Mouse (Mus musculus): Measurements from ENCODE around the gene Snd1. TPM values are rescaled to one million over a fixed set of nuclear protein-coding genes. Genes with fewer than 3 reads are reported as not detected.

Gene Snd1
- polyA plus RNA-seq, 1 experiment from 2014 or later: 34.9 TPM

- WGBS (ENCODE audit: insufficient replicate concordance): 75% methylated on average over 3 of the region's 3 CpGs
- no peaks in the 10 kb centered on the region for H3K9me3 ChIP-seq (ENCODE audit: low read length)
- H3K27me3 ChIP-seq (ENCODE audit: insufficient read depth, low read length): no peaks in the 10 kb centered on the region
- no peak overlapping the region for H3K9ac ChIP-seq (replicated peaks)
- ATAC-seq: no peak
- H3K4me1 ChIP-seq (ENCODE audit: insufficient read depth): no peaks in the 10 kb centered on the region
- no peak overlapping the region for H3K4me2 ChIP-seq (ENCODE audit: low read depth, low read length)
- no peak overlapping the region for H3K27ac ChIP-seq (ENCODE audit: low read depth)
- TF ChIP-seq EP300 (IDR thresholded peaks at IDR 0.05; ENCODE audit: low read depth): no peak
- H3K4me3 ChIP-seq (ENCODE audit: low read depth, low read length): no peak overlapping the region
- DNase-seq: no peak
- no peaks in the 10 kb centered on the region for H3K36me3 ChIP-seq (replicated peaks; ENCODE audit: insufficient read depth, low read length)
These were observed 188.1 kb downstream of the Snd1 start for GRCm38 (mm10) chr6:28663004-28663403.

DNA sequence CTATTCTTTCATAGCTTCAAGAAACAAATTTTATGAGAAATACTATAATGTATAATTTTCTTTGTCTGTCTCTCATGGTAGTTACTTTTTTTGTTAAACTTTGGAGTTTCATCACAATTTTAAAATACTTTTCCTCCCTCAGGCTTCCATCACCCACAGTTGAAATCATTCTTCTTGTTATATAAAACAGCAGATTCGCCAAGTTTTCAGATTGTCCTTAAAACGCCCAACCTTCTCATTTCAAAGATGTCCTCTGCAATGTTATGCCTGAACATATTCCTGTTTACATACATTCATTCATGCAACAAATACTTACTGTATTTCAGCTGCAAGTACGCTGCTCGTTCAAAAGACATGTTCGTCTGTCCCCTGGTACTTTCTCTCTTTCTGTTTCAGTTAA, 188.7 kb downstream of the Snd1 start:
- Histone ChIP-seq H3K36me3 (replicated peaks; ENCODE audit: insufficient read depth, low read length) (no peaks in the 10 kb centered on the region), H3K9ac (replicated peaks) (no peak overlapping the region), H3K4me2 (ENCODE audit: low read depth, low read length) (no peak overlapping the region), H3K9me3 (ENCODE audit: low read length) (no peaks in the 10 kb centered on the region), H3K27ac (ENCODE audit: low read depth) (no peak overlapping the region), H3K4me1 (ENCODE audit: insufficient read depth) (no peaks in the 10 kb centered on the region), H3K27me3 (ENCODE audit: insufficient read depth, low read length) (no peaks in the 10 kb centered on the region), H3K4me3 (ENCODE audit: low read depth, low read length) (no peak overlapping the region)
- DNase-seq (no peak), ATAC-seq (no peak)
- WGBS (ENCODE audit: insufficient replicate concordance): 87% methylated on average over 5 of the region's 5 CpGs
- no peak for TF ChIP-seq EP300 (IDR thresholded peaks at IDR 0.05; ENCODE audit: low read depth)
- no peak for TF ChIP-seq CTCF (IDR thresholded peaks at IDR 0.05; ENCODE audit: low read depth)

DNA sequence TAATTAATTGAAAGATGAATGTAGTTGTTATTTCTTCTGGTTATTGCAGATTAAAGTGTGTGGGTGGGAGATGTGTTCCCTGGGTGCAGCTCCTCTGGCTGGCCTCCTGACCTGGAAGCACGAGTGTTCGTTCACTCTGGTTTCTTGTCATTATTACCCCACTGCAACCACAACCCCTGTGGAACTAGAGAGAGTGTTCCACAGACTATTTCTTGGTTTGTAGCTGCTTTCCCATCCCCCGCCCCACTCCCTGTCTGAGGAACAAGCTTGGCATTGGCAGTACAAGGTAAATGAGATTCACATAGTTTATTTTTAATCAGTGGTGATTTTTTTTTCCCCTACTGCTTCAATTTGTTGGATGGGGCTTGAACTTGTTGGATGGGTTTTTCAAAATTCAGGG, 189.8 kb downstream of the Snd1 start:
- ATAC-seq (no peak), DNase-seq (no peak)
- no peak overlapping the region for H3K9ac ChIP-seq (replicated peaks)
- TF ChIP-seq EP300 (IDR thresholded peaks at IDR 0.05; ENCODE audit: low read depth) (no peak), CTCF (IDR thresholded peaks at IDR 0.05; ENCODE audit: low read depth) (no peak)
- WGBS (ENCODE audit: insufficient replicate concordance): 84% methylated on average over 3 of the region's 3 CpGs
- no peaks in the 10 kb centered on the region for H3K9me3 ChIP-seq (ENCODE audit: low read length)
- no peak overlapping the region for H3K27ac ChIP-seq (ENCODE audit: low read depth)
- no peak overlapping the region for H3K4me2 ChIP-seq (ENCODE audit: low read depth, low read length)
- H3K27me3 ChIP-seq (ENCODE audit: insufficient read depth, low read length): no peaks in the 10 kb centered on the region
- H3K4me1 ChIP-seq (ENCODE audit: insufficient read depth): no peaks in the 10 kb centered on the region
- H3K4me3 ChIP-seq (ENCODE audit: low read depth, low read length): no peak overlapping the region
- peaks cover 5% of the 10 kb centered on the region for H3K36me3 ChIP-seq (replicated peaks; ENCODE audit: insufficient read depth, low read length)

DNA sequence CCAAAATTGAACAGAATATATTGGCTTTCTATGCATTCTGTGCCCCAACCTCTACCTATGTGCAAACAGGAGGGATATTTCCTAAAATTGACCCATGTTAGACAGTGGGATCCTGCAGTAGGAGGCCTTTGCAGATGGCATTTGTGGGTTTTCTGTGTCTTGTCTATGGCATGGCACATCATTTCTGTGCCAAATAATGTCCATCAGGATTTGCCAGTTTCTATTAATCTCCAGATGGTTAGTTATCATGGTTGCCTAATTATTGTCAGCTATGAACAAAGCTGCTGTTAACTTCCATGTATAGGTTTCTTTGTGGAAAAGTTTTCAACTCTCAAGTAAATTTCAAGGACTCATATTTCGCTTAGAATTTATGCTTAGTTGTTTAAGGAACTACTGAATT, 192.6 kb downstream of the Snd1 start:
- Histone ChIP-seq H3K27ac (ENCODE audit: low read depth) (no peak overlapping the region), H3K36me3 (replicated peaks; ENCODE audit: insufficient read depth, low read length) (peaks cover 8% of the 10 kb centered on the region), H3K9me3 (ENCODE audit: low read length) (no peaks in the 10 kb centered on the region), H3K4me1 (ENCODE audit: insufficient read depth) (no peaks in the 10 kb centered on the region), H3K9ac (replicated peaks) (no peak overlapping the region), H3K4me3 (ENCODE audit: low read depth, low read length) (no peak overlapping the region), H3K27me3 (ENCODE audit: insufficient read depth, low read length) (no peaks in the 10 kb centered on the region), H3K4me2 (ENCODE audit: low read depth, low read length) (no peak overlapping the region)
- ATAC-seq (no peak), DNase-seq (no peak)
- TF ChIP-seq CTCF (IDR thresholded peaks at IDR 0.05; ENCODE audit: low read depth): no peak
- TF ChIP-seq EP300 (IDR thresholded peaks at IDR 0.05; ENCODE audit: low read depth): no peak
- 79% methylated on average over 1 of the region's 1 CpGs for WGBS (ENCODE audit: insufficient replicate concordance)

DNA sequence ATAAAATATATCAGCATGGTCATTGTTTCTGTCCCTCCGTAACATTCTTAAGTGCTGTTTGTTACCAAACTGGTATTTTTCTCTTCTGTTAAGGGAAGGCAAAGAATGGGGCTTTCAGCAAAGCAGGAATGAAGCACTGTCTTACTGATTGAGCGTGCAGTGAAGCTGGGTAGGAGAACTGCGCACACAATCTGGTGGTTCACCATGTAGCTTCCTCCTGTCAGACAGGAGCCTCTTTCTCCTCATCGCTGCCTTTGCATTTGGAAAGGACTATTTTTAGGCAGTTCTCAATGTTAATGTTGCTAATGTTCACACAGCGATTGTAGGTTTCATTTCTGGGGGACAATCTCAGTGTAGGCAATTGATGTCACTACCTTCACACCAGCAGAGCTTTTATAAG, 194.3 kb downstream of the Snd1 start:
- TF ChIP-seq CTCF (IDR thresholded peaks at IDR 0.05; ENCODE audit: low read depth) (no peak), EP300 (IDR thresholded peaks at IDR 0.05; ENCODE audit: low read depth) (no peak)
- ATAC-seq (no peak), DNase-seq (no peak)
- H3K4me3 ChIP-seq (ENCODE audit: low read depth, low read length): no peak overlapping the region
- WGBS (ENCODE audit: insufficient replicate concordance): 90% methylated on average over 5 of the region's 5 CpGs
- no peak overlapping the region for H3K9ac ChIP-seq (replicated peaks)
- H3K27me3 ChIP-seq (ENCODE audit: insufficient read depth, low read length): no peaks in the 10 kb centered on the region
- H3K36me3 ChIP-seq (replicated peaks; ENCODE audit: insufficient read depth, low read length): peaks cover 8% of the 10 kb centered on the region
- H3K27ac ChIP-seq (ENCODE audit: low read depth): no peak overlapping the region
- no peaks in the 10 kb centered on the region for H3K9me3 ChIP-seq (ENCODE audit: low read length)
- no peaks in the 10 kb centered on the region for H3K4me1 ChIP-seq (ENCODE audit: insufficient read depth)
- no peak overlapping the region for H3K4me2 ChIP-seq (ENCODE audit: low read depth, low read length)

DNA sequence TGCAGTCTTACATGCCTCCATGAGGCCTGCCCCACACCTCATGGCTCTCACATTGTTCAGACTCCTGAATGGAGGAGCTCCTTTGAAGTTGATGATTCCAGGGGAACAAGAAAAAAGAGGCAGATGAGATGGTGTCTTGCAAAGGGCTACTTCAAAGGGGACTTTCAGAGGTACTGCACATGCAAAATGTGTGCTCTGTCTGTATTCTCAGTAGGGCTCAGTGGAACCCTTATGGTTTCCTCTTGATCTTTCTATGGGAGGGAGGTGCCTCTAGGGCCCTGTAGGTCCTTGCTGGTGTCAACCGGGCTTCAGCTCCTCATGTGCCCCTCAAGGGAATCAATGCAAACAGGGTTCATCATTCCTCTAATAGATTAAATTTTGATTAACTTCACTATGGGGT, 197.4 kb downstream of the Snd1 start:
- H3K9ac ChIP-seq (replicated peaks): no peak overlapping the region
- H3K4me3 ChIP-seq (ENCODE audit: low read depth, low read length): no peak overlapping the region
- H3K27me3 ChIP-seq (ENCODE audit: insufficient read depth, low read length): no peaks in the 10 kb centered on the region
- H3K36me3 ChIP-seq (replicated peaks; ENCODE audit: insufficient read depth, low read length): peaks cover 8% of the 10 kb centered on the region
- H3K9me3 ChIP-seq (ENCODE audit: low read length): no peaks in the 10 kb centered on the region
- WGBS (ENCODE audit: insufficient replicate concordance): 93% methylated on average over 1 of the region's 1 CpGs
- H3K27ac ChIP-seq (ENCODE audit: low read depth): no peak overlapping the region
- ATAC-seq (no peak), DNase-seq (no peak)
- TF ChIP-seq EP300 (IDR thresholded peaks at IDR 0.05; ENCODE audit: low read depth) (no peak), CTCF (IDR thresholded peaks at IDR 0.05; ENCODE audit: low read depth) (no peak)
- no peaks in the 10 kb centered on the region for H3K4me1 ChIP-seq (ENCODE audit: insufficient read depth)
- H3K4me2 ChIP-seq (ENCODE audit: low read depth, low read length): no peak overlapping the region

GRCm38 (mm10) chr6:28674686-28675085, 199.7 kb downstream of the Snd1 start:
- Histone ChIP-seq H3K36me3 (replicated peaks; ENCODE audit: insufficient read depth, low read length) (0 out of 2 replicates have a peak, but pooled peaks cover 3% of the 10 kb centered on the region), H3K4me2 (ENCODE audit: low read depth, low read length) (no peak overlapping the region), H3K27me3 (ENCODE audit: insufficient read depth, low read length) (no peaks in the 10 kb centered on the region), H3K27ac (ENCODE audit: low read depth) (no peak overlapping the region), H3K9me3 (ENCODE audit: low read length) (no peaks in the 10 kb centered on the region), H3K4me3 (ENCODE audit: low read depth, low read length) (no peak overlapping the region), H3K4me1 (ENCODE audit: insufficient read depth) (no peaks in the 10 kb centered on the region), H3K9ac (replicated peaks) (no peak overlapping the region)
- no peak for DNase-seq
- WGBS (ENCODE audit: insufficient replicate concordance): 79% methylated on average over 1 of the region's 1 CpGs
- TF ChIP-seq EP300 (IDR thresholded peaks at IDR 0.05; ENCODE audit: low read depth): no peak
- TF ChIP-seq CTCF (IDR thresholded peaks at IDR 0.05; ENCODE audit: low read depth): no peak
- ATAC-seq: no peak

Data from liver, postnatal 0 days (tissue).